Mouse (Mus musculus) heart, embryonic 11.5 days (tissue): ENCODE measurements around the gene F11r. TPM values are rescaled to one million over a fixed set of nuclear protein-coding genes. Genes with fewer than 3 reads are reported as not detected.
"Not testable (repeated sequence)": the region's sequence is repeated elsewhere in the genome, so short reads cannot be mapped to it uniquely, and the experiment has no call there.

Experiments
- ATAC-seq: fragments of 200-750 bp; cut with Nextera tagmentation; replicated peaks from 2 replicates; pipeline ENCODE4 v1.8.0; 2017; ENCODE audit warnings: moderate library complexity; ENCODE audit not compliant: insufficient number of reproducible peaks, low FRiP score, low TSS enrichment
- H3K27ac ChIP-seq: fragments of 300-500 bp; sonication (generic); 2 replicates; pipeline ENCODE4 v1.5.1; 2014; ENCODE audit warnings: mild to moderate bottlenecking, low read depth, low read length
- H3K27me3 ChIP-seq: fragments of 300-500 bp; sonication (generic); 2 replicates; pipeline ENCODE4 v1.6.1; 2014; ENCODE audit warnings: mild to moderate bottlenecking, low read length, mixed read lengths; ENCODE audit not compliant: control insufficient read depth, insufficient read depth
- H3K36me3 ChIP-seq: fragments of 300-500 bp; sonication (generic); 2 replicates; pipeline ENCODE4 v1.6.1; 2014; ENCODE audit warnings: mild to moderate bottlenecking, low read length, moderate library complexity, mixed read lengths; ENCODE audit not compliant: control insufficient read depth, insufficient read depth
- H3K4me1 ChIP-seq: fragments of 300-500 bp; sonication (generic); 2 replicates; pipeline ENCODE4 v1.6.1; 2014; ENCODE audit warnings: low read length; ENCODE audit not compliant: control insufficient read depth, insufficient read depth
- H3K4me2 ChIP-seq: fragments of 300-500 bp; sonication (generic); 2 replicates; pipeline ENCODE4 v1.6.1; 2014; ENCODE audit warnings: mild to moderate bottlenecking, moderate library complexity
- H3K4me3 ChIP-seq: fragments of 300-500 bp; sonication (generic); 2 replicates; pipeline ENCODE4 v1.5.1; 2014; ENCODE audit warnings: low read depth, low read length
- H3K9ac ChIP-seq: fragments of 300-500 bp; sonication (generic); 2 replicates; pipeline ENCODE4 v1.6.1; 2014; ENCODE audit warnings: mild to moderate bottlenecking, low read depth, low read length, moderate library complexity
- H3K9me3 ChIP-seq: fragments of 300-500 bp; sonication (generic); replicated peaks from 2 replicates; pipeline ENCODE4 v1.6.1; 2016; ENCODE audit warnings: low read length; ENCODE audit not compliant: control insufficient read depth
- WGBS: fragments of 180-500 bp; shearing (Covaris S2); extraction: QIAGEN DNeasy Blood & Tissue Kit; methylation state at CpG from one replicate; pipeline ENCODE4 v1.1.7; 2014; ENCODE audit not compliant: insufficient replicate concordance; 5-methylcytosine and 5-hydroxymethylcytosine counted together
- polyA plus RNA-seq: library from polyadenylated mRNA; unstranded; fragments of >200 nt; fragmentation: Nextera tagmentation; extraction: Ambion mirVana; gene quantifications from 2 replicates; pipeline ENCODE4 v1.2.1, GENCODE M21; 2014

Gene F11r
- polyA plus RNA-seq, 1 experiment from 2014 or later, result 64.1 TPM

DNA sequence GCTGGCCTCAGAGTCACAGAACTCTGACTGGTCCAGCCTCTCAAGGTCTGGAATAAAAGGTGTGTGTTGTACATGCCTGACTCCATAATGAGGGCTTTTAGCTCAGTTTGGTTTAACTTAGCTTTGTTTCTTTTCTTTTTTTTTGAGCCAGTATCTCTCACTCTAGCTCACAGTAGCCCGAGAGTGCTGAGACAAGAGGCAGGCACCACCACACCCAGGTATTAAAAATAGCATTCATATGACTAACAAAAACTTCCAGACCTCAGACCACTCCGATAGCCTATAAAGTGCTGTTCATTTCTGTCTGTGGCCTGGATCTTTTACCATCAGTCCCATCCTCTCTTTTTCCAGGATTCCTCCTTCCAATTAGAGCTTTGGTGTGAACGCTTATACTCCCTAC lies 32.3 kb downstream of the F11r start:
- no peaks in the 10 kb centered on the region for H3K27me3 ChIP-seq
- WGBS, result 62% methylated on average over 3 of the region's 3 CpGs
- H3K4me3 ChIP-seq, result no peak overlapping the region
- H3K9ac ChIP-seq, result no peak overlapping the region
- no peaks in the 10 kb centered on the region for H3K9me3 ChIP-seq
- H3K36me3 ChIP-seq, result no peaks in the 10 kb centered on the region
- peak overlapping the region; percentile 45; the same call in 1 of the 2 replicates for H3K4me2 ChIP-seq
- H3K4me1 ChIP-seq, result peaks cover 7% of the 10 kb centered on the region; the same call in 1 of the 2 replicates
- H3K27ac ChIP-seq, result no peak overlapping the region
- no peak for ATAC-seq

DNA sequence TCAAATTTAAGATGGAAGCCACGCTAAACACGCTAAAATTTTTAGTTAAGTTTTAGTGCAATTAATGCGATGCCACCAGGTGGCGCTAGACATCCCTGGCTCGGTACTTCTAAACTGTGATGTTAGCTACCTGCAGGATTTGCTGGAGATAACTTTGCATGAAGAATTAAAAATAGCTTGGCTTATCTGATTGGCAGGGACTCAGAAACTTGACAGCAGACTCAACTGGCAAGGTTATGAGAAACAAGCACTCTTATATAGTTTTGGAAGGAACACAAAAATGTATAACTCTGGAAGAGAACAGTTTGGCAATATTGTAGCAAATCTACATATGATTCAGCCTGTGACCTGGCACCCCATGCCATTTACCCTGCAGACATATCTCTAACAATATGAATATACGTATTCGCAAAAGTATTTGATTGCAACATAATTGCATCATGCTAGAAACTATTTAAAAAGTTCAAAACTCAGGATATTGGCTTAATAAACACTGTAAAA lies 33.1 kb downstream of the F11r start:
- Histone ChIP-seq H3K9me3 (no peaks in the 10 kb centered on the region), H3K4me1 (peaks cover 7% of the 10 kb centered on the region; the same call in 1 of the 2 replicates), H3K4me3 (no peak overlapping the region), H3K36me3 (no peaks in the 10 kb centered on the region), H3K27me3 (no peaks in the 10 kb centered on the region), H3K9ac (no peak overlapping the region), H3K4me2 (peak overlapping the region; percentile 45), H3K27ac (no peak overlapping the region)
- no peak for ATAC-seq
- WGBS, result 33% methylated on average over 7 of the region's 7 CpGs

DNA sequence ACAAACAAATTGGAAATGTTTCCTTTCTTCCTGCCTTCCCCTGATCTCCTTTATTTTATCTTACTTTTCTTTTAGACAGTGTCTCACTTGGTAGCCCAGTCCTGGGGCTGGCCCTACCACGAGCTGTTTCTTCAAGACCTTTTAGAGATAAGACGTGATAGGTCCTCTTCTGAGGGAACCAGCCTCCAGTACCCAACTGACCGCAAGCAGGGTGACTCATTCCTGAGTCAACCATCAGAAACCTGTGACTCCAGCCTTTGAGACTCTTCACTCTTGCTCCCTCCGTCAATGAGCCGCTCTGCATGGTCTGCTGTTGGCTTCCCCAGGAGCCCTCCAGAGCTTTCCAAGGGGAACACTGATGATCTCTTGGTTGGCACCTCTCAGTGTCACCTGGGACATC lies 33.6 kb downstream of the F11r start:
- Histone ChIP-seq H3K4me1 (peaks cover 7% of the 10 kb centered on the region; the same call in 1 of the 2 replicates), H3K9ac (no peak overlapping the region), H3K27ac (no peak overlapping the region), H3K4me3 (no peak overlapping the region), H3K9me3 (no peaks in the 10 kb centered on the region), H3K27me3 (no peaks in the 10 kb centered on the region), H3K36me3 (no peaks in the 10 kb centered on the region), H3K4me2 (no peak overlapping the region)
- WGBS, result 44% methylated on average over 5 of the region's 5 CpGs
- no peak for ATAC-seq

DNA sequence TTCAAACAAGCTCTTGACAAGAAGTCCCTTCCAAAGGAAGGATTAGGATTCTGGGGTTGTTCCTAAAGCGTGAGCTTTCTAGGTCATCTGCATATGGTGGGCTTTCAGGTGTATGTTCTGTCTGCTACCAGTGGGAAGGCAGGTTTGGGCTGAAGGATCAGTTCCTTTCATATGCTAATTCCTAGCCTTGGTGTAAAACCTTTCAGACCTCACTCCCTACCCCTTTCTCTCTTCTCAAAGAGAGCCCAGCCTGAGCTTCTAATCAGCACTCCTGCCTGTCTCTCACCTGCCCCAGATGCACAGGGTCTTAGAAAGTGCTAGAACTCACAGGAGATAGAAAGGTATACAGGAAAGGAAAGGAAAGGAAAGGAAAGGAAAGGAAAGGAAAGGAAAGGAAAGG lies 34.1 kb downstream of the F11r start:
- no peak overlapping the region for H3K27ac ChIP-seq
- no peak overlapping the region for H3K9ac ChIP-seq
- H3K36me3 ChIP-seq, result no peaks in the 10 kb centered on the region
- ATAC-seq, result no peak
- no peak overlapping the region for H3K4me2 ChIP-seq
- no peaks in the 10 kb centered on the region for H3K27me3 ChIP-seq
- H3K4me3 ChIP-seq, result no peak overlapping the region
- peaks cover 7% of the 10 kb centered on the region; the same call in 1 of the 2 replicates for H3K4me1 ChIP-seq
- H3K9me3 ChIP-seq, result no peaks in the 10 kb centered on the region
- WGBS, result 74% methylated on average over 1 of the region's 1 CpGs

DNA sequence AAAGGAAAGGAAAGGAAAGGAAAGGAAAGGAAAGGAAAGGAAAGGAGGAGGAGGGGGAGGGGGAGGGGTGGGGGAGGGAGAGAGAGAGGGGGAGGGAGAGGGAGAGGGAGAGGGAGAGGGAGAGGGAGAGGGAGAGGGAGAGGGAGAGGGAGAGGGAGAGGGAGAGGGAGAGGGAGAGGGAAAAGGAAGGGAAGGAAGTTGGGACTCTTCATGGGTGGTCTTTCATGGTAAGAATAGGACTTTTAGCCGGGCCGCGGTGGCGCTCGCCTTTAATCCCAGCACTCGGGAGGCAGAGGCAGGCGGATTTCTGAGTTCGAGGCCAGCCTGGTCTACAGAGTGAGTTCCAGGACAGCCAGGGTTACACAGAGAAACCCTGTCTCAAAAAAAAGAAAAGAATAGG lies 34.6 kb downstream of the F11r start:
- H3K9ac ChIP-seq, H3K4me1 ChIP-seq, H3K27me3 ChIP-seq, ATAC-seq, H3K4me3 ChIP-seq, H3K27ac ChIP-seq, H3K9me3 ChIP-seq, H3K4me2 ChIP-seq, H3K36me3 ChIP-seq: not testable (repeated sequence)
- 90% methylated on average over 8 of the region's 8 CpGs for WGBS

DNA sequence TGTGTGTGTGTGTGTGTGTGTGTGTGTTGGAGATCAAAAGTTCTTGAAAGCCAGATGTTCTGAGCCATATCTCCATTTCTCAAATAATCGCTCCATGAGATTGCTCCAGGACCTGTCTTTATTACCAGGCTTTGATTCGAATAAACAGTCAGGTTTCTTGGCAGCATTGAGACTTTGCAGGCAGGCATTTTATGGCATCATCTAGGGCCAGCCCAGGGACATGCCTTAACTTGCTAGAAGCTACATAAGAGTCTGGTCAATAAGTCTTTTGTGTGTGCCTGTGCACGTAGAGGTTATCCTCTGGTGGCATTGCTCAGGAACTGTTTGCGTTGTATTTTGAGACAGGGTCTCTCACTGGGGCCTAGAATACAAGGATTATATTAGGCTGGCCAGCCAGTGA lies 36.2 kb downstream of the F11r start:
- no peak overlapping the region for H3K4me3 ChIP-seq
- peaks cover 7% of the 10 kb centered on the region; the same call in 1 of the 2 replicates for H3K4me1 ChIP-seq
- WGBS, result 81% methylated on average over 4 of the region's 4 CpGs
- H3K27me3 ChIP-seq, result no peaks in the 10 kb centered on the region
- no peak for ATAC-seq
- H3K4me2 ChIP-seq, result no peak overlapping the region
- no peak overlapping the region for H3K27ac ChIP-seq
- H3K36me3 ChIP-seq, result no peaks in the 10 kb centered on the region
- no peaks in the 10 kb centered on the region for H3K9me3 ChIP-seq
- H3K9ac ChIP-seq, result no peak overlapping the region

DNA sequence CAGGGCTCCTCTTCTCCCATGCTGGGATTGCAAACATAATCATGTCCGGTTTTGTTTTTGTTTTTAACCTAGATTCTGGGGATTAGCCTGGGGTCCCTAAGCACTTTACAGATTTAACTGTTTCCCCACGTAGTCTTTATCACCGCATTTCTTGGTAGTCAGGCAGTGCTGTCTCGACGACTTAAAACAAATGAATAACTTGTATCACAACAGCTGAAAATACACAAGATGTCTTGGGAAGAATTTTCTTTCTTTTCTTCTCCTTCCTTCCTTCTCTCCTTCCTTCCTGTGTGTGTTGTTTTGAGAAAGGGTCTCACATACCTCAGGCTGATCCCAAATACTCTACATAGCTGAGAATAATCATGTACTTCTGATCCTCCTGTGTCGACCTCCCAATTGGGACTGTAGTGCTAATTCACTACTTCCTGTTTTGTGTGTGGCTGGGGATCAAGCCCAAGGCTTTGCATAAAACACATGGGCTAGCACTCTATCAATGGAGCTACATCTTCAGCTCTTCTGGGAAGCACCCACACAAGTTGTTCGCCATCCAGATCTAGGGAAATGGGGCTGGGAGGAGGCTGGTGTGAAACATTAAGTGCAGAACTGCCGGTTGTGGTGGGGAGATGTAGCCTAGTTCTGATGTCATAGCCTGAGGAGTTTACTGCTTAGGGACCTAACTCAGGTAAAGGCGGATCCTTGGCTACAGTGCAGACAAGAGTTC lies 36.7 kb downstream of the F11r start:
- Histone ChIP-seq H3K27ac (no peak overlapping the region), H3K4me2 (no peak overlapping the region), H3K4me3 (no peak overlapping the region), H3K27me3 (no peaks in the 10 kb centered on the region), H3K36me3 (no peaks in the 10 kb centered on the region), H3K9me3 (no peaks in the 10 kb centered on the region), H3K9ac (no peak overlapping the region), H3K4me1 (peaks cover 7% of the 10 kb centered on the region; the same call in 1 of the 2 replicates)
- ATAC-seq, result no peak
- WGBS, result 61% methylated on average over 9 of the region's 9 CpGs

DNA sequence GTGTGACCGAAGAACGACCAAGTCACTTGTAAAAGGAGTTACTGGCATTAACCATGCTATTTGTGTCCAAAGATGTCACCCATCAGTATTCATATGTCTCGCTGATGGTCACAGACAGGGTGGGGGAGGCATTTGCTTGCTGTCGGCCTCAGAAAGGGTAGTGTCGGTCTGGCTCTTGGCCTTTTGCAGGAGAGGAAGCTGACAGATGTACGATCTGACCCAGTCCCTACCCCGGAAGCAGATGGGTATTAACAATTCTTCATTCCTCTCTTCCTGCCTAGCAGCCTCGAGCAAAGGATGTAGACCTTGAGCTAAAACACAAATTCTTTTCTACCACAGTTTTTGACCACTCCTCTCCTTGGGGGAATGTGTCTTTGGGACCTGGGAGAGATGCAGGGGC lies 39.8 kb downstream of the F11r start:
- ATAC-seq, result no peak
- no peaks in the 10 kb centered on the region for H3K4me1 ChIP-seq
- no peaks in the 10 kb centered on the region for H3K27me3 ChIP-seq
- H3K4me2 ChIP-seq, result no peak overlapping the region
- H3K36me3 ChIP-seq, result no peaks in the 10 kb centered on the region
- no peak overlapping the region for H3K9ac ChIP-seq
- 74% methylated on average over 8 of the region's 8 CpGs for WGBS
- H3K9me3 ChIP-seq, result no peaks in the 10 kb centered on the region
- H3K4me3 ChIP-seq, result no peak overlapping the region
- no peak overlapping the region for H3K27ac ChIP-seq
